Mouse (Mus musculus): ENCODE data around the gene Mettl4. TPM values are rescaled to one million over a fixed set of nuclear protein-coding genes. Genes with fewer than 3 reads are reported as not detected.

Gene Mettl4
- 4.6 and 5.8 TPM in 2 replicates for polyA plus RNA-seq (2012; rRNA removed; ENCODE audit: low replicate concordance)

DNA sequence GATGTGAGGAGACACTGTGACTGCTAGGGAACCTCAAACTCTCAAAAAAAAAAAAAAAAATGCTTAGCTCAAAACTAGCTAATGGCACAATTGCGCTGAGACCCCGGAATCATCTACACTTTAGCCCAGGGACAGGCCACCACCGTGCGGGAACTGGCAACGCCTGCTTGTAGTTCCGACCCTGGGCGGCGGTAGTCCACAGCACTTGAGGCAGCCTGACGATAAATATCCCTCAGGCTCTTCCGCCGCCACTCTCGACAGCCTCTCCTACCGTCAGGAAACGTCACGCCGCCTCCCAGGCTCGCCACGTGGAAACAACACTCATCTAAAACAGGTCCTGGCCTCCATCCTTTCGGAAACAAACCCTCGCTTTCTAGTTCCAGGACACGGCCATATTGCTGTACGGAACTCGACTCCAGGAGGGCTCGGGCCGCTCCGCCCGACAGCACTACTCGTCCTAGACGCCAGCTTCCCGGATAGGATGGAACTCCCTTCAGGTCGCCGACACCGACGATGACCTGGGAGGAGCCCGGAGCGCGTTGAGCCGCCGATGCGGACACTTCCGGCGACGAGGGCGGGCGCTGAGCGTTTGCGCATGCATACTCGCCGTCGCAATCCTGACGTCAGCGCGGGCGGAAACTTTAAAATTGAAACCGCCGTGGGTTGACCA is at the start of gene Mettl4:
Mettl4 (minus strand) TSS at position 554 of the 670 bp plus-strand sequence.

All from subcutaneous adipose tissue, adult 2 months (tissue).